Mouse (Mus musculus) urinary bladder, postnatal 10 days (tissue): Measurements from ENCODE around the gene Vamp2.
A peak's percentile ranks its signal among the peaks of the same experiment; 100 is the strongest.

ENCODE experiments used
- DNase-seq: peaks from one replicate; pipeline ENCODE4 v3.0.0; 2022; ENCODE audit warnings: low spot score

The Vamp2 gene

GRCm38 (mm10) chr11:69114621-69115020 lies 26.3 kb downstream of the Vamp2 start:
- DNase-seq, result no peak

- DNase-seq, result no peak
These were observed 28.6 kb downstream of the Vamp2 start for GRCm38 (mm10) chr11:69116843-69117242.

GRCm38 (mm10) chr11:69117737-69118695 lies 29.7 kb downstream of the Vamp2 start:
- no peak for DNase-seq

GRCm38 (mm10) chr11:69118765-69119164 lies 30.5 kb downstream of the Vamp2 start:
- DNase-seq, result no peak

GRCm38 (mm10) chr11:69119446-69120155 lies 31.3 kb downstream of the Vamp2 start:
- no peak for DNase-seq

GRCm38 (mm10) chr11:69120221-69121000 lies 32.1 kb downstream of the Vamp2 start, which contains the start of gene Hes7:
TSS of gene Hes7 (plus strand) at chr11:69120404.
- no peak for DNase-seq

- DNase-seq, result no peak
These were observed 32.9 kb downstream of the Vamp2 start for GRCm38 (mm10) chr11:69121001-69121740.

- DNase-seq, result no peak
These were observed 33.5 kb downstream of the Vamp2 start for GRCm38 (mm10) chr11:69121741-69122335.

- DNase-seq, result peak; percentile 60
These were observed 34.2 kb downstream of the Vamp2 start, which contains the start of gene 9130213A22Rik for GRCm38 (mm10) chr11:69122336-69122951. TSS of gene 9130213A22Rik (minus strand) at chr11:69122589.

- DNase-seq, result no peak
These were observed 34.9 kb downstream of the Vamp2 start for GRCm38 (mm10) chr11:69123056-69123692.

- DNase-seq, result no peak
These were observed 35.6 kb downstream of the Vamp2 start for GRCm38 (mm10) chr11:69123693-69124497.

GRCm38 (mm10) chr11:69124498-69124847 lies 36.2 kb downstream of the Vamp2 start:
- no peak for DNase-seq

GRCm38 (mm10) chr11:69125041-69125851 lies 37.0 kb downstream of the Vamp2 start:
- no peak for DNase-seq

- DNase-seq, result no peak
These were observed 37.4 kb downstream of the Vamp2 start, which contains the start of gene Aloxe3 for GRCm38 (mm10) chr11:69125852-69125918. TSS of gene Aloxe3 (plus strand) at chr11:69125896.

GRCm38 (mm10) chr11:69125919-69126705 lies 37.8 kb downstream of the Vamp2 start:
- DNase-seq, result no peak

GRCm38 (mm10) chr11:69126706-69127095 lies 38.4 kb downstream of the Vamp2 start:
- no peak for DNase-seq

GRCm38 (mm10) chr11:69128426-69129122 lies 40.3 kb downstream of the Vamp2 start:
- no peak for DNase-seq

- DNase-seq, result no peak
These were observed 45.3 kb downstream of the Vamp2 start for GRCm38 (mm10) chr11:69133566-69133922.
